Mouse (Mus musculus) E14TG2a.4 (cell line): ENCODE measurements around the gene Ube2c.

ENCODE experiments used
- H3K27me3 ChIP-seq: 2 replicates; pipeline ENCODE4 v1.6.1; 2014; ENCODE audit warnings: low read length, control low read depth; ENCODE audit not compliant: insufficient read depth
- H3K36me3 ChIP-seq: 2 replicates; pipeline ENCODE4 v1.6.1; 2014; ENCODE audit warnings: low read length, control low read depth; ENCODE audit not compliant: insufficient read depth
- H3K4me1 ChIP-seq: replicated peaks from 2 replicates; pipeline ENCODE4 v1.6.1; 2014; ENCODE audit warnings: low read depth, low read length, control low read depth
- H3K4me3 ChIP-seq: replicated peaks from 2 replicates; pipeline ENCODE4 v1.5.1; 2014; ENCODE audit warnings: mild to moderate bottlenecking, low read length
- H3K9me3 ChIP-seq: 2 replicates; pipeline ENCODE4 v1.6.1; 2014; ENCODE audit warnings: low read length, control low read depth
- CTCF ChIP-seq: conservative IDR thresholded peaks from 2 replicates; pipeline ENCODE4 v1.5.1; 2014; ENCODE audit warnings: low read length
- NANOG ChIP-seq: IDR thresholded peaks from 2 replicates; pipeline ENCODE4 v1.6.1; 2014; ENCODE audit warnings: borderline replicate concordance, low read length, mixed read lengths
- POU5F1 ChIP-seq: IDR thresholded peaks from 2 replicates; pipeline ENCODE4 v1.6.1; 2014; ENCODE audit warnings: low read length, borderline replicate concordance

Gene Ube2c

DNA sequence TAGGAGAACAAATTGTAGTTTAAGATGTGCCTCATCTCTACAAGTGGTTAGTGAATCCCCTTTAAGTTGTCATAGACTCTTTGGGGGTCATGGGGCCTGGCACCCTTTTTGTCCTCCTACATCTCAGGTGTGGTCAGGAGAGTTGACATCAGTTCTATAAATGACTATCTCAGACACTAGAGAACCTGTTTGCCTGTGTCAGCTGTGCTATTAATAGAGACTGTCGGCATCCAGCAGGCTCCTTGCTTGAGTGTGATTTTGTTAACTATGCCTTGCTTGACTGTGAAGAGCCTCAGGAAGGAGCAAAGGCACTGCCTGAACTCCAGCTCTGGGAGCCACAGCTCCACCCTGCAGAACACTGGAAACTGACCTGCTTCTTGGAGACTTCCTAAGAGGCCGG, 14.9 kb upstream of the Ube2c start:
- TF ChIP-seq CTCF (no peak), NANOG (no peak), POU5F1 (no peak)
- Histone ChIP-seq H3K27me3 (no peaks in the 10 kb centered on the region), H3K4me1 (peaks cover 31% of the 10 kb centered on the region), H3K9me3 (no peaks in the 10 kb centered on the region), H3K36me3 (peaks cover 100% of the 10 kb centered on the region), H3K4me3 (no peak overlapping the region)

DNA sequence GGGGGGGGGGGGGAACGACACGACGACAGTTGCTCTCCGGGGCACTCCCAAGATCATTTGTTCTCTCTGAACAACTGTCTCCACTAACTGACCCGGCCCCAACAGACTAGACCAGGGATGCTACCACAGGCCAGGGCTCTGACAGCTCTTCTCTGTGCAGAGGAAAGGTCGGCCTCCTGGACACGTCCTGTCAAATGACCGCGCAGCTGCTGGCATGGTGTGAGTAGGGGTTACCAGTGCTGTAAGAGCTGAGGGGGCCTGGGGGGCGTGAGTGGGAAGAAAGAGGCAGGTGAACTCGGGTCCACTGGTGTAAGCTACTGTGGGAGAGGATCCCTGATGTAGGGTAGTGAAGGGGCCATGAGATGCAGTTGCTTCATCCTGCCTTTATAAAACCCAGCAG, 11.9 kb upstream of the Ube2c start:
- no peak overlapping the region for H3K4me3 ChIP-seq
- TF ChIP-seq CTCF (no peak), POU5F1 (no peak), NANOG (no peak)
- no peaks in the 10 kb centered on the region for H3K27me3 ChIP-seq
- H3K4me1 ChIP-seq: peaks cover 52% of the 10 kb centered on the region
- no peaks in the 10 kb centered on the region for H3K9me3 ChIP-seq
- peaks cover 100% of the 10 kb centered on the region for H3K36me3 ChIP-seq

DNA sequence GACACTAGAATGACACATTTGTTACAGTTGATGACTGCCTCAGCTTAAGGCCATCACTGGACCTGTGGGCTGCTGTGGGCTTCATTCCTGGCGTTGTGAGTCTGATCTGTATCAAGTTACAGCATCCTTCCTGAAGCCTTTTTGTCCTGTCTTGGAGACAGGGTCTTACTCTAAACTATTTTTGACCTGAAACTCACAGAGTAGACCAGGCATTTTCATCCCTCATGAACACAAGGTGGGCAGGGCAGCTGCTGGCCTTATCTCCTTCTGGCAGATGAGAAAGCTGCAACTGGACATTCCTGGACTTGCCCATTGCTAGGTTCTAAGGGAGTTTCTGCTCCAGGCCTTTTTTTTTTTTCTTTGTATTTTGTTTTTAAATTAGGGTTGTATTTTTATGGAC, 11.0 kb upstream of the Ube2c start:
- Histone ChIP-seq H3K9me3 (no peaks in the 10 kb centered on the region), H3K4me3 (no peak overlapping the region), H3K36me3 (peaks cover 100% of the 10 kb centered on the region), H3K4me1 (peaks cover 60% of the 10 kb centered on the region), H3K27me3 (no peaks in the 10 kb centered on the region)
- TF ChIP-seq POU5F1 (no peak), CTCF (no peak), NANOG (no peak)

GRCm38 (mm10) chr2:164760059-164760833, 9.5 kb upstream of the Ube2c start:
- Histone ChIP-seq H3K9me3 (no peaks in the 10 kb centered on the region), H3K36me3 (peaks cover 96% of the 10 kb centered on the region), H3K4me3 (no peak overlapping the region), H3K4me1 (peaks cover 70% of the 10 kb centered on the region), H3K27me3 (no peaks in the 10 kb centered on the region)
- TF ChIP-seq CTCF: no peak

DNA sequence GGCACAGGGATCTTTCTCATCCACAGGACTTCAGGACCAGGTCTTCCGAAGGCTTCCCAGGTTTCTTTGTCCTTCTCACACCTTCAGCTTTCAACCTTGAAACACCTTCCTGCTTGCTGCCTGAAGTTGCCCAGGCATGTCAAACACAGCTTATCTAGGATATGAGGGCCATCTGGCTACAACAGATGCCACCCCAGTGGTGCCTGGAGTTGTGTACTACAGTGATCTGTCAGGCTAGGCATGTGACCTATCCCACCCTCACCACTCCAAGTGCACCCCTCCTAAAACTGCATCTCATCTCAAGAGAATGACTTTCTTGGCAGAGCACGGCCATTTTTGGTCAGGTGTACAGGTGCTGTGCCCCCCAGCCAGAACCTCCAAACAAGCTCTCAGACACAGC, 8.2 kb upstream of the Ube2c start:
- H3K9me3 ChIP-seq: no peaks in the 10 kb centered on the region
- H3K4me3 ChIP-seq: no peak overlapping the region
- H3K4me1 ChIP-seq: peaks cover 72% of the 10 kb centered on the region
- no peaks in the 10 kb centered on the region for H3K27me3 ChIP-seq
- TF ChIP-seq POU5F1: no peak
- TF ChIP-seq CTCF: no peak
- no peak; the same call in 1 of the 2 replicates for TF ChIP-seq NANOG
- H3K36me3 ChIP-seq: peaks cover 96% of the 10 kb centered on the region

DNA sequence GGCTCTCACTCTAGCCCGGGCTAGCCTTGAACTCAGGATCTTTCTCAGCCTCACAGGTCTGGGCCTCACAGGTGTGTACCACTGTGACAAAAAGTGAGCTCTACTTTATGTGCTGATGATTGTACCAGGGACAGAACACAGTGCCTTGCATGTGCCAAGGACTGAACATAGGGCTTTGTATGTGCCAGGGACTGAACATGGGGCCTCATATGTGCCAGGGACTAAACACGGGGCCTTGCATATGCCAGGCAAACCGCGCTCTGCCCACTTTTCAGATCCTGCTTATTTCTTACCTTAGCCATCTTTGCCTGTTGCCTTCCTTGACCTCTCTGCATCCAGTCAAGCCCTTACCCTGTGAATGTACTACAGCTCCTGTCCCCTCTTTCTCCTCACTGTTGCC, 7.7 kb upstream of the Ube2c start:
- peaks cover 76% of the 10 kb centered on the region for H3K4me1 ChIP-seq
- H3K36me3 ChIP-seq: peaks cover 96% of the 10 kb centered on the region
- no peak overlapping the region for H3K4me3 ChIP-seq
- no peaks in the 10 kb centered on the region for H3K27me3 ChIP-seq
- TF ChIP-seq POU5F1: no peak
- no peak for TF ChIP-seq NANOG
- TF ChIP-seq CTCF: no peak
- no peaks in the 10 kb centered on the region for H3K9me3 ChIP-seq

GRCm38 (mm10) chr2:164762593-164762992, 7.1 kb upstream of the Ube2c start:
- Histone ChIP-seq H3K27me3 (no peaks in the 10 kb centered on the region), H3K36me3 (peaks cover 96% of the 10 kb centered on the region), H3K4me1 (peaks cover 79% of the 10 kb centered on the region), H3K9me3 (no peaks in the 10 kb centered on the region), H3K4me3 (no peak overlapping the region)
- TF ChIP-seq CTCF: no peak
- no peak for TF ChIP-seq POU5F1
- no peak for TF ChIP-seq NANOG

- TF ChIP-seq CTCF: no peak
- no peak for TF ChIP-seq NANOG
- no peak for TF ChIP-seq POU5F1
Measured at GRCm38 (mm10) chr2:164765841-164766240, 3.9 kb upstream of the Ube2c start.

GRCm38 (mm10) chr2:164767812-164768540, 1.7 kb upstream of the Ube2c start:
- TF ChIP-seq POU5F1: no peak
- no peak for TF ChIP-seq NANOG
- TF ChIP-seq CTCF: no peak
- H3K4me3 ChIP-seq: peak overlapping the region; percentile 100
- no peaks in the 10 kb centered on the region for H3K9me3 ChIP-seq

More at GRCm38 (mm10) chr2:164765841-164766240, 3.9 kb upstream of the Ube2c start:
- Histone ChIP-seq H3K4me1 (peaks cover 75% of the 10 kb centered on the region), H3K4me3 (no peak overlapping the region), H3K9me3 (no peaks in the 10 kb centered on the region), H3K27me3 (no peaks in the 10 kb centered on the region), H3K36me3 (peaks cover 80% of the 10 kb centered on the region)

More at GRCm38 (mm10) chr2:164767812-164768540, 1.7 kb upstream of the Ube2c start:
- Histone ChIP-seq H3K27me3 (no peaks in the 10 kb centered on the region), H3K4me1 (peaks cover 75% of the 10 kb centered on the region), H3K36me3 (peaks cover 80% of the 10 kb centered on the region)
